Mouse (Mus musculus): Measurements from ENCODE around the gene Vmn1r170. TPM values are rescaled to one million over a fixed set of nuclear protein-coding genes. Genes with fewer than 3 reads are reported as not detected.
"Not testable (repeated sequence)": the region's sequence is repeated elsewhere in the genome, so short reads cannot be mapped to it uniquely, and the experiment has no call there.

The Vmn1r170 gene
- not detected in 2 replicates for polyA plus RNA-seq (2012; rRNA removed)

- not testable (repeated sequence) for H3K4me1 ChIP-seq (ENCODE audit: control insufficient read depth, insufficient read depth, insufficient read length); H3K36me3 ChIP-seq (ENCODE audit: control insufficient read depth, insufficient read depth, low read length); H3K27me3 ChIP-seq (ENCODE audit: control insufficient read depth, insufficient read depth, low read length); H3K4me3 ChIP-seq (ENCODE audit: extremely low read depth, insufficient read depth, insufficient read length); DNase-seq (ENCODE audit: low read depth in 1 of 2, low spot score in 2 of 2); H3K27ac ChIP-seq (ENCODE audit: insufficient read depth, low read length)
- 41% methylated on average over 1 of the region's 1 CpGs for WGBS
These were observed at the start of gene Vmn1r170 for GRCm38 (mm10) chr7:23605875-23606274. Gene Vmn1r170, plus strand, starts transcription at chr7:23606175.

GRCm38 (mm10) chr7:23575226-23575625 lies 30.7 kb upstream of the Vmn1r170 start, which contains the start of gene Vmn1r169:
Gene Vmn1r169, plus strand, starts transcription at chr7:23575526.
- not testable (repeated sequence) for H3K27ac ChIP-seq (ENCODE audit: insufficient read depth, low read length); H3K4me1 ChIP-seq (ENCODE audit: control insufficient read depth, insufficient read depth, insufficient read length); DNase-seq (ENCODE audit: low read depth in 1 of 2, low spot score in 2 of 2); H3K36me3 ChIP-seq (ENCODE audit: control insufficient read depth, insufficient read depth, low read length); H3K4me3 ChIP-seq (ENCODE audit: extremely low read depth, insufficient read depth, insufficient read length); H3K27me3 ChIP-seq (ENCODE audit: control insufficient read depth, insufficient read depth, low read length)
- WGBS = 68% methylated on average over 1 of the region's 2 CpGs

GRCm38 (mm10) chr7:23630422-23630821 lies 24.4 kb downstream of the Vmn1r170 start, which contains the start of gene Vmn1r171:
Gene Vmn1r171, plus strand, starts transcription at chr7:23630722.
- TF ChIP-seq CTCF (IDR thresholded peaks at IDR 0.05; ENCODE audit: extremely low read depth, insufficient read depth, insufficient read length, insufficient replicate concordance) = no peak
- TF ChIP-seq POLR2A (IDR thresholded peaks at IDR 0.05; ENCODE audit: low read depth, low read length) = no peak
- no peak for DNase-seq (ENCODE audit: low read depth in 1 of 2, low spot score in 2 of 2)
- Histone ChIP-seq H3K4me1 (ENCODE audit: control insufficient read depth, insufficient read depth, insufficient read length) (no peaks in the 10 kb centered on the region), H3K36me3 (ENCODE audit: control insufficient read depth, insufficient read depth, low read length) (no peaks in the 10 kb centered on the region), H3K27me3 (ENCODE audit: control insufficient read depth, insufficient read depth, low read length) (no peaks in the 10 kb centered on the region), H3K27ac (ENCODE audit: insufficient read depth, low read length) (no peak within 1 kb of the TSS), H3K4me3 (ENCODE audit: extremely low read depth, insufficient read depth, insufficient read length) (no peak within 1 kb of the TSS)

Other genes with a start within 250 kb of the Vmn1r170 start
- gene Nlrp5, start 220.3 kb upstream of the Vmn1r170 start, polyA plus RNA-seq (2012; rRNA removed) = not detected in 2 replicates
- gene Vmn1r167, start 99.0 kb upstream of the Vmn1r170 start, polyA plus RNA-seq (2012; rRNA removed) = not detected in 2 replicates
- not detected in 2 replicates for gene Vmn1r168, start 66.4 kb upstream of the Vmn1r170 start, polyA plus RNA-seq (2012; rRNA removed)
- gene Vmn1r169, start 30.6 kb upstream of the Vmn1r170 start, polyA plus RNA-seq (2012; rRNA removed) = not detected in 2 replicates
- not detected in 2 replicates for gene Vmn1r171, start 24.5 kb downstream of the Vmn1r170 start, polyA plus RNA-seq (2012; rRNA removed)
- gene Vmn1r172, start 52.1 kb downstream of the Vmn1r170 start, polyA plus RNA-seq (2012; rRNA removed) = not detected in 2 replicates
- gene Vmn1r173, start 94.5 kb downstream of the Vmn1r170 start, polyA plus RNA-seq (2012; rRNA removed) = not detected in 2 replicates
- gene Vmn1r174, start 146.1 kb downstream of the Vmn1r170 start, polyA plus RNA-seq (2012; rRNA removed) = not detected in 2 replicates
- gene Vmn1r175, start 204.5 kb downstream of the Vmn1r170 start, polyA plus RNA-seq (2012; rRNA removed) = not detected in 2 replicates
- gene Vmn1r176, start 231.2 kb downstream of the Vmn1r170 start, polyA plus RNA-seq (2012; rRNA removed) = not detected in 2 replicates

Data from spleen, adult 2 months (tissue).